Mouse (Mus musculus) lung, adult 2 months (tissue): Measurements from ENCODE around the gene Wdr70.

Experiments used
- CTCF ChIP-seq: fragments of 200-500 bp; IDR thresholded peaks from 2 replicates; pipeline ENCODE4 v1.5.1; 2011; ENCODE audit warnings: mild to moderate bottlenecking, low read length, control low read depth; ENCODE audit not compliant: insufficient read depth
- POLR2A ChIP-seq: fragments of 200-500 bp; IDR thresholded peaks from 2 replicates; pipeline ENCODE4 v1.6.1; 2011; ENCODE audit warnings: low read depth, mild to moderate bottlenecking, control low read depth, low read length, borderline replicate concordance; ENCODE audit errors: extremely low read depth

GRCm38 (mm10) chr15:7993721-7994120 lies 105.3 kb downstream of the Wdr70 start:
- TF ChIP-seq POLR2A (no peak), CTCF (no peak)
